Comparison of ENCODE assay signal across 11 mouse cellular contexts in the genomic region with DNA sequence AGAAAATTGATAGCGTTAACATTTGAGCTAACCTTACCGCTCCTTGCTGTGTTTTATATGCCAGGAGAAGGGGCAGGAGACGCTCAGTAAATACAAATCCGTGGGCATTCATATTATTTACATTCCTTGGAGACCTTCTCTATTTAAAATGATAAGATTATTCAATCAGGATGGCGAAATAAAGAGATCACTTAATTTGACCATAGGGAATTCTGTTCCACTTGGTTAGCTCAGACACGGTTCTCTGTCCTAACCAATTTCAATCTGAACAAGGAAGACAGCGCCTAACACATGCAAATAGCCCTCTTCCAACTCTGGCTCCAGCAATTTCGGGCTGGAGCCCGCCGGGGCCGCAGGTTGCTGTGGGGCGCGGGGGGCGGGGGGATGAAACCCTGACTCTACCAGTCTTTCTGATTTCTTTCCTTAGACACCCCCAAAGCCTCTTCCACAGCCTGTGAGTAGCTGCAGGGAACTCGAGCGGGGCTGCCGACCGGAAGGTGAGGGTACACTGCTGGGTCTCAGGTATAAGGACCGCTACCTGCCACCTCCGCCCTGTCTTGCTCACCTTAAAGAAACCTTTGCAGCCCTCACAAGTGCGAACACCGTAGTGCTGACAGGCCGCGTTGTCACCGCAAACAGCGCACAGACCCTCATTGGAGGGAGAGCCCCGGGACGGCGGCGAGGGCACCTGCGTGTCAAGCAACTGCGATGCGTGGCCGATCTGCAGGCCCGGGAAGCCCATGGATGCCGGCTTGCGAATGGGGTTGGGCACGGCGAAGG. TPM values are rescaled to one million over a fixed set of nuclear protein-coding genes. Genes with fewer than 3 reads are reported as not detected.
DNase-seq lines count a peak whose midpoint lies in the region; ATAC-seq lines count a peak whose summit lies in the region.
"Had no signal": no experiment of that assay in that cellular context is flagged by ENCODE, and none has a peak within 500 bp of the region (broad histone marks: within the 10 kb centered on the region; RNA-seq: fewer than 3 reads in every experiment).

No protein-coding gene starts in this region.

- H3K9ac ChIP-seq in heart, embryonic 16.5 days (ENCODE audit: low read length) = no peak overlapping the region
- H3K9ac ChIP-seq in embryonic facial prominence, embryonic 13.5 days = 0 out of 2 replicates have a peak overlapping the region, but pooled peaks have one; percentile 27
- H3K9ac ChIP-seq in hindbrain, embryonic 16.5 days (ENCODE audit: low read depth, low read length) = no peak overlapping the region

- H3K27ac ChIP-seq in heart, embryonic 16.5 days (ENCODE audit: low read length) = no peak overlapping the region
- H3K27ac ChIP-seq in embryonic facial prominence, embryonic 13.5 days = no peak overlapping the region
- no peak overlapping the region for H3K27ac ChIP-seq in hindbrain, embryonic 16.5 days (ENCODE audit: low read depth, low read length)
- H3K27ac ChIP-seq: heart, adult 2 months; left cerebral cortex, adult 2 months had no signal

- H3K9me3 ChIP-seq in heart, embryonic 16.5 days (replicated peaks; ENCODE audit: control insufficient read depth, low read length) = no peaks in the 10 kb centered on the region; the same call in 1 of the 2 replicates
- no peaks in the 10 kb centered on the region for H3K9me3 ChIP-seq in embryonic facial prominence, embryonic 13.5 days
- H3K9me3 ChIP-seq in hindbrain, embryonic 16.5 days (ENCODE audit: control insufficient read depth, low read length) = no peaks in the 10 kb centered on the region

- no peak for DNase-seq in heart, postnatal 4 days
- DNase-seq in neural tube, embryonic 10.5 days (ENCODE audit: extremely low spot score, low spot score) = peak; percentile 41
- DNase-seq in right cerebral cortex, adult 18-20 months = no peak
- DNase-seq in gastrocnemius, postnatal 14 days = no peak
- DNase-seq in cerebellum, postnatal 14 days = no peak
- DNase-seq: adrenal gland, postnatal 14 days; heart, adult 2 months had no signal

- intact Hi-C loops in gastrocnemius, postnatal 14 days (cut with DNase I; ENCODE audit: low total_unique reads) = no loop called here

- H3K27me3 ChIP-seq in heart, embryonic 16.5 days (ENCODE audit: control insufficient read depth, insufficient read depth, low read length) = peaks cover 63% of the 10 kb centered on the region
- H3K27me3 ChIP-seq in embryonic facial prominence, embryonic 13.5 days = peaks cover 76% of the 10 kb centered on the region
- peaks cover 47% of the 10 kb centered on the region for H3K27me3 ChIP-seq in hindbrain, embryonic 16.5 days (replicated peaks; ENCODE audit: control insufficient read depth, insufficient read depth, low read length)

- no peaks in the 10 kb centered on the region for H3K36me3 ChIP-seq in heart, embryonic 16.5 days (ENCODE audit: control insufficient read depth, insufficient read depth)
- H3K36me3 ChIP-seq in embryonic facial prominence, embryonic 13.5 days = no peaks in the 10 kb centered on the region
- no peaks in the 10 kb centered on the region for H3K36me3 ChIP-seq in hindbrain, embryonic 16.5 days (ENCODE audit: control insufficient read depth, insufficient read depth, low read length)

- H3K4me1 ChIP-seq in heart, embryonic 16.5 days (ENCODE audit: control insufficient read depth, insufficient read depth, low read length) = peaks cover 5% of the 10 kb centered on the region; the same call in 1 of the 2 replicates
- peaks cover 27% of the 10 kb centered on the region for H3K4me1 ChIP-seq in embryonic facial prominence, embryonic 13.5 days
- H3K4me1 ChIP-seq in hindbrain, embryonic 16.5 days (ENCODE audit: control insufficient read depth, insufficient read depth, low read depth, low read length) = peaks cover 16% of the 10 kb centered on the region

- 14% methylated on average over 39 of the region's 39 CpGs for WGBS in heart, embryonic 16.5 days
- 15% methylated on average over 39 of the region's 39 CpGs for WGBS in embryonic facial prominence, embryonic 13.5 days
- WGBS in hindbrain, embryonic 16.5 days = 6% methylated on average over 39 of the region's 39 CpGs

- no peak for ATAC-seq in heart, embryonic 16.5 days (replicated peaks; ENCODE audit: extremely low read depth, insufficient read depth, low FRiP score)
- ATAC-seq in embryonic facial prominence, embryonic 13.5 days (ENCODE audit: insufficient number of reproducible peaks, insufficient read depth, low FRiP score, low TSS enrichment, low read depth) = no peak
- ATAC-seq in hindbrain, embryonic 16.5 days = no peak

- peak overlapping the region; percentile 15; the same call in 1 of the 2 replicates for H3K4me2 ChIP-seq in heart, embryonic 16.5 days (ENCODE audit: low read depth, low read length)
- peak overlapping the region; percentile 99 for H3K4me2 ChIP-seq in embryonic facial prominence, embryonic 13.5 days
- H3K4me2 ChIP-seq in hindbrain, embryonic 16.5 days (ENCODE audit: low read length) = peak overlapping the region; percentile 35

- H3K4me3 ChIP-seq in heart, embryonic 16.5 days (ENCODE audit: low read length) = peak overlapping the region; percentile 5
- peak overlapping the region; percentile 29 for H3K4me3 ChIP-seq in embryonic facial prominence, embryonic 13.5 days
- peak overlapping the region; percentile 24 for H3K4me3 ChIP-seq in hindbrain, embryonic 16.5 days (ENCODE audit: low read length)
- H3K4me3 ChIP-seq: heart, adult 2 months; left cerebral cortex, adult 2 months had no signal

RNA-seq across cellular contexts. Expression of a gene that starts 12.6 kb away (rescaled TPM):
- 2.1 and 2.2 TPM in 2 replicates for polyA plus RNA-seq in heart, embryonic 16.5 days (2015; fragmentation: Nextera tagmentation; extraction: Ambion mirVana)
- 1 to 10 TPM; 1.9 TPM for total RNA-seq in heart, postnatal 4 days (2021)
- polyA plus RNA-seq in embryonic facial prominence, embryonic 13.5 days (2015; fragmentation: Nextera tagmentation; extraction: Ambion mirVana) = 11.8 and 12.0 TPM in 2 replicates
- polyA plus RNA-seq in hindbrain, embryonic 16.5 days (2015; fragmentation: Nextera tagmentation; extraction: Ambion mirVana) = 15.3 and 19.2 TPM in 2 replicates
- total RNA-seq in gastrocnemius, postnatal 14 days (2021) = 1 to 10 TPM; 1.2 to 1.7 TPM

Comparison
In these comparisons a context has a peak if more than half of its experiments do, and no peak if none do; other contexts are left out.
1. H3K4me2 ChIP-seq: peak in every context shown above with its lines; median percentile 99 in embryonic facial prominence, embryonic 13.5 days; 35 in hindbrain, embryonic 16.5 days; 15 in heart, embryonic 16.5 days.